Mouse (Mus musculus) ES-E14 (cell line): ENCODE results near the gene Gid8. TPM values are rescaled to one million over a fixed set of nuclear protein-coding genes. Genes with fewer than 3 reads are reported as not detected.

Source experiments
- DNase-seq: peaks from one replicate; pipeline ENCODE4 v3.0.0-alpha.2; 2013; ENCODE audit warnings: low read depth, low spot score
- H3K27ac ChIP-seq: 2 replicates; pipeline ENCODE4 v1.5.1; 2012; ENCODE audit warnings: low read depth, mild to moderate bottlenecking, low read length, moderate library complexity, mixed read lengths; ENCODE audit not compliant: poor library complexity, insufficient read depth, severe bottlenecking
- H3K36me3 ChIP-seq: 2 replicates; pipeline ENCODE4 v1.6.1; 2012; ENCODE audit warnings: mild to moderate bottlenecking, low read length, moderate library complexity, mixed read lengths; ENCODE audit not compliant: control insufficient read depth, poor library complexity, insufficient read depth, severe bottlenecking
- H3K4me1 ChIP-seq, 2 experiments: fragments of 150-350 bp in 1 of 2; sonication (generic) in 1 of 2; 2 replicates each; pipeline ENCODE4 v1.6.1; 2012; ENCODE audit warnings: low read length in 2 of 2, mild to moderate bottlenecking in 1 of 2, mixed read lengths in 1 of 2; ENCODE audit not compliant: control insufficient read depth in 2 of 2, insufficient read depth in 2 of 2, poor library complexity in 1 of 2
- H3K4me3 ChIP-seq, 2 experiments: fragments of 150-350 bp in 1 of 2; sonication (generic) in 1 of 2; 2 replicates each; pipeline ENCODE4 v1.5.1; 2012; ENCODE audit warnings: low read length in 2 of 2, low read depth in 1 of 2, mild to moderate bottlenecking in 1 of 2, mixed read lengths in 1 of 2; ENCODE audit not compliant: insufficient read depth in 1 of 2, poor library complexity in 1 of 2, severe bottlenecking in 1 of 2
- H3K9ac ChIP-seq: 2 replicates; pipeline ENCODE4 v1.6.1; 2012; ENCODE audit warnings: low read depth, mild to moderate bottlenecking, low read length, mixed read lengths; ENCODE audit not compliant: poor library complexity, insufficient read depth, severe bottlenecking
- H3K9me3 ChIP-seq: fragments of 150-350 bp; sonication (generic); 2 replicates; pipeline ENCODE4 v1.6.1; 2012; ENCODE audit warnings: low read depth, mild to moderate bottlenecking, low read length; ENCODE audit not compliant: control insufficient read depth, insufficient read depth
- CHD2 ChIP-seq: IDR thresholded peaks from 2 replicates; pipeline ENCODE4 v1.6.1; 2014; ENCODE audit warnings: mild to moderate bottlenecking, low read depth, low read length, inconsistent platforms
- HCFC1 ChIP-seq: IDR thresholded peaks from 2 replicates; pipeline ENCODE4 v1.6.1; 2012; ENCODE audit warnings: low read length, inconsistent platforms, borderline replicate concordance; ENCODE audit not compliant: insufficient read depth
- MAFK ChIP-seq: IDR thresholded peaks from 2 replicates; pipeline ENCODE4 v1.6.1; 2014; ENCODE audit warnings: mild to moderate bottlenecking, low read depth, low read length, inconsistent platforms; ENCODE audit not compliant: insufficient read depth
- ZC3H11A ChIP-seq: IDR thresholded peaks from 2 replicates; pipeline ENCODE4 v1.6.1; 2012; ENCODE audit warnings: low read depth, mild to moderate bottlenecking, inconsistent platforms, low read length, borderline replicate concordance
- ZNF384 ChIP-seq: IDR thresholded peaks from 2 replicates; pipeline ENCODE4 v1.6.1; 2012; ENCODE audit warnings: low read depth, low read length, inconsistent platforms
- in situ Hi-C, 2 experiments: fragments of 600-800 bp; cut with MboI; formaldehyde crosslinking; loops; one replicate each; pipeline ENCODE4 v1.15.1; 2025; ENCODE audit warnings: low sequenced_read_pairs in 2 of 2, inconsistent platforms in 1 of 2; ENCODE audit not compliant: unreplicated experiment in 2 of 2
- total RNA-seq: library from RNA; depleted of rRNA; stranded (reverse); fragments of 300-350 nt; gene quantifications from 2 replicates; pipeline ENCODE4 v1.2.3, GENCODE M21; 2012

Gid8 gene
- total RNA-seq, 1 experiment: 57.8 TPM

DNA sequence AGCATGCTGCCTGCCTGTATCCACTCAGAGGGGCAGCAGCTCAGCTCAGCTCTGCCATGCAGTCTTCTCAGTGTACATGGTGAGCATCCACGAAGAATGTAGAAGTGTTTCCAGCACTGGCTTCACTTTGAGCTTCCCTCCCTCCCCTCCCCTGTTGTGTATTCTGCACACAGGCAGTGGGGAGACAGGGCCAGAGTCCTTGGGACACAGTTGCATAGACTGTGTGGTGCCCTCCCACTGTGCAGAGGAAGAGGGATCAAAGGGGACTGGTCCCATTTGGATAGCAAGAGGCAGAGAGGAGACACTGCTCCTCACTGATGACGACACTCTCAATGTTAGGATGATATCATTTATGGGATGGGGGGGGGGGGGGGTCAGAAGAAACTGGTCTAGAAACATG, 28.7 kb upstream of the Gid8 start:
- peaks cover 0 to 12% of the 10 kb centered on the region in 2 experiments; a peak in 2 of 4 replicates for H3K4me1 ChIP-seq
- no peak overlapping the region for H3K27ac ChIP-seq
- peaks cover 44% of the 10 kb centered on the region for H3K36me3 ChIP-seq
- no peak for TF ChIP-seq ZNF384
- no peak for TF ChIP-seq ZC3H11A
- no peak for TF ChIP-seq HCFC1
- no peak for TF ChIP-seq CHD2
- no peak for TF ChIP-seq MAFK
- no peaks in the 10 kb centered on the region for H3K9me3 ChIP-seq
- DNase-seq: no peak
- H3K4me3 ChIP-seq: no peak overlapping the region
- in situ Hi-C loops: no loop called here
- H3K9ac ChIP-seq: no peak overlapping the region

DNA sequence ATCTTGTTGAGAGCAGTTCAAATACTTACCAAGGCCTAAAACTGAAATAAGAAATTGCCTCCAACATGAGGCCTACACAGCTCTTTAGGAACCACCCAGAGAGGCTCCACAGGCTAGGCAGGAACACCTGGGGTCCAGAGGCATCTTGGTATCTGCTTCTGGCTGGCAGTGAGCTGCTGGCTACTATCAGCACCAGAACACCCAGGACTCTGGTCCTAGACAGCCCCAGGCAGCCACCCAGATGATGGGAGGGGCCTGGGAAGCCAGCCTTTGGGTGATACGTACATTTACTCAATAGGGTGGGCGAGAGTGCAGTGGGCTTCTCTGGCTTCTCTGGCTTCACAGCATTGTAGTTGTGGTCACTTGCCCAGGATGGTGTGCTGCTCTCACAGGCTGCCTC, 26.4 kb upstream of the Gid8 start:
- no peak for TF ChIP-seq ZC3H11A
- TF ChIP-seq ZNF384: no peak
- no peak for TF ChIP-seq HCFC1
- no peak for TF ChIP-seq MAFK
- no peak for TF ChIP-seq CHD2
- Histone ChIP-seq H3K36me3 (peaks cover 65% of the 10 kb centered on the region), H3K4me3 (no peak overlapping the region), H3K9me3 (no peaks in the 10 kb centered on the region), H3K4me1 (peaks cover 0 to 12% of the 10 kb centered on the region in 2 experiments; a peak in 2 of 4 replicates), H3K9ac (no peak overlapping the region), H3K27ac (no peak overlapping the region)
- DNase-seq: no peak
- in situ Hi-C loops: no loop called here

DNA sequence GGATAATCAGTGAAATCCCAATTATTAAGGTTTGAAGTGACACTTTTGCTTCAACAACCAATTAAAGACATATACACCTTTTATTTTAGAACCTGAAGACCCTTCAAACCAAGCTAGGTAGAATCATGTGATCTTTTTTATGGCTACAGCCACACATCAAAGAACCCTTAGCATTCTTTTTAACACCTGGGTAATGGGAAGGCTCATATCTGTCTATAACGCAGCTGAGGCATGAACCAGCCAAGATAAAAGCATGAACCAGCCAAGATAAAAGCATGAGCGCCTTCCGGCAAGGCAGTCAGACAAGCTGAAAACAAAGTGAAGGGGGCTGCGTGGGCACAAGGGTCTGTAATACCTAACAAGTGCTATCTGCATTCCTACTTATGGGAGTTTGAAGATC, 25.9 kb upstream of the Gid8 start:
- no peak for DNase-seq
- in situ Hi-C loops: no loop called here
- peaks cover 70% of the 10 kb centered on the region for H3K36me3 ChIP-seq

DNA sequence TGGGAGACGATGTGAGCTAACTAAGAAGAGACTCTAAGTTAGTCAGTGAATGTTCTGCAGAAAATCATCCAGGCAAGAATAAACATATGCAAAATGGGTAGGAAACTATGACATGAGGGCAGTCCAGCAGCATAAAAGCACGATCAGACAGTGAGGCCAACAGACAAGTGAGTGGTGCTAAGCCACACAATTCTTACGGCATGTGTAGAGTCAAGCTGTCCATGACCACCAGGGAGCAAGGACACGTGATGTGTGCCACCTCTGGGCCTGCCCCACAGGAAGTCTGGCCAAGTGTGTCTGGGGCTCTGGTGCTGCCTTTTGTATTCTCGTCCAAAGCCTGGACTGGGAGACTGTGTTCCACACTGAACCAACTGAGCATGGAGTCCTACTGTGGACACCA, 20.1 kb upstream of the Gid8 start:
- Histone ChIP-seq H3K9me3 (no peaks in the 10 kb centered on the region), H3K4me1 (peaks cover 8 to 10% of the 10 kb centered on the region in 2 experiments; a peak in 3 of 4 replicates), H3K27ac (peak overlapping the region; percentile 30; the same call in 1 of the 2 replicates), H3K36me3 (peaks cover 60% of the 10 kb centered on the region), H3K4me3 (no peak overlapping the region), H3K9ac (no peak overlapping the region)
- TF ChIP-seq ZC3H11A (no peak), MAFK (no peak), HCFC1 (no peak), CHD2 (no peak), ZNF384 (no peak)
- no peak for DNase-seq
- in situ Hi-C loops: no loop called here

More for the DNA sequence above, 25.9 kb upstream of the Gid8 start:
- no peak overlapping the region for H3K27ac ChIP-seq
- no peak overlapping the region for H3K4me3 ChIP-seq
- H3K9ac ChIP-seq: no peak overlapping the region
- H3K4me1 ChIP-seq: peaks cover 0 to 10% of the 10 kb centered on the region in 2 experiments; a peak in 2 of 4 replicates
- H3K9me3 ChIP-seq: no peaks in the 10 kb centered on the region
- no peak for TF ChIP-seq CHD2
- no peak for TF ChIP-seq ZC3H11A
- TF ChIP-seq HCFC1: no peak
- TF ChIP-seq ZNF384: no peak
- TF ChIP-seq MAFK: no peak

DNA sequence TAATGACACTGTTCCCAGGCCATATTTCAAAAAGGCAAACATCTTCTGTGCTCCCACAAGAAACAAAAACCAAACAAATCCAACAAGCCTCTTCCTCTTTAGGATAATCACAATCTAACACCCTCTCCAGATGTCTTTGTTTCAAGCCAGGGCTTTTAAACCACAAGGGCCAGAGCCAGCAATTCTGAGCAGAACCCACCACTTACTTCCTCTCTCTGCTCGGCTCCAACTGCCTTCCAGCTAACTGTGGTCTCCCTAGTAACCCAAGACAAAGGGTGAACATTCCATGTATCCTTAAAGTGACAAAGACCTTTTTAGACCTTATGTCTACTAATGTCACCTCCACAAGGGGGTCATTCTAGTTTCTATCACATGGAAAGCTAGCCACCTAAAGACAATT, 17.3 kb upstream of the Gid8 start:
- peaks cover 35% of the 10 kb centered on the region for H3K36me3 ChIP-seq
- no peak overlapping the region for H3K4me3 ChIP-seq
- TF ChIP-seq ZC3H11A (no peak), CHD2 (no peak), ZNF384 (no peak), MAFK (no peak), HCFC1 (no peak)
- in situ Hi-C loops: no loop called here
- DNase-seq: no peak
- no peak overlapping the region for H3K9ac ChIP-seq
- H3K27ac ChIP-seq: no peak overlapping the region
- H3K4me1 ChIP-seq: peaks cover 8 to 13% of the 10 kb centered on the region in 2 experiments; a peak in 3 of 4 replicates
- no peaks in the 10 kb centered on the region for H3K9me3 ChIP-seq
